Mouse (Mus musculus) neural tube, embryonic 10.5 days (tissue): ENCODE data around the gene Ppm1h.

Experiments used
- DNase-seq: peaks from one replicate; pipeline ENCODE4 v3.0.0-alpha.2; 2017; ENCODE audit warnings: low spot score; ENCODE audit errors: extremely low spot score

Ppm1h gene

GRCm38 (mm10) chr10:122768204-122768892 is 89.8 kb downstream of the Ppm1h start:
- DNase-seq, result no peak

- DNase-seq, result no peak
Measured at GRCm38 (mm10) chr10:122768893-122769341, 90.4 kb downstream of the Ppm1h start.

- no peak for DNase-seq
Measured at GRCm38 (mm10) chr10:122770337-122770736, 91.8 kb downstream of the Ppm1h start.

GRCm38 (mm10) chr10:122770987-122771386 is 92.4 kb downstream of the Ppm1h start:
- no peak for DNase-seq

GRCm38 (mm10) chr10:122774169-122774568 is 95.6 kb downstream of the Ppm1h start:
- DNase-seq, result no peak

- DNase-seq, result no peak
Measured at GRCm38 (mm10) chr10:122777436-122777835, 98.9 kb downstream of the Ppm1h start.

GRCm38 (mm10) chr10:122777939-122778655 is 99.5 kb downstream of the Ppm1h start:
- DNase-seq, result no peak

- DNase-seq, result no peak
Measured at GRCm38 (mm10) chr10:122779351-122779750, 100.8 kb downstream of the Ppm1h start.

- DNase-seq, result no peak
Measured at GRCm38 (mm10) chr10:122782755-122783154, 104.2 kb downstream of the Ppm1h start.

- DNase-seq, result no peak
Measured at GRCm38 (mm10) chr10:122789648-122790170, 111.1 kb downstream of the Ppm1h start.

GRCm38 (mm10) chr10:122792021-122792966 is 113.7 kb downstream of the Ppm1h start:
- DNase-seq, result peak; percentile 71

GRCm38 (mm10) chr10:122793193-122793592 is 114.6 kb downstream of the Ppm1h start:
- no peak for DNase-seq

- DNase-seq, result peak; percentile 91
Measured at GRCm38 (mm10) chr10:122794187-122794850, 115.8 kb downstream of the Ppm1h start.

GRCm38 (mm10) chr10:122797955-122798354 is 119.4 kb downstream of the Ppm1h start:
- no peak for DNase-seq

GRCm38 (mm10) chr10:122800003-122800731 is 121.6 kb downstream of the Ppm1h start:
- DNase-seq, result no peak

- no peak for DNase-seq
Measured at GRCm38 (mm10) chr10:122800732-122801110, 122.2 kb downstream of the Ppm1h start.

- no peak for DNase-seq
Measured at GRCm38 (mm10) chr10:122802218-122802617, 123.7 kb downstream of the Ppm1h start.

GRCm38 (mm10) chr10:122802901-122803300 is 124.3 kb downstream of the Ppm1h start:
- no peak for DNase-seq

- peak; percentile 83 for DNase-seq
Measured at GRCm38 (mm10) chr10:122803906-122804305, 125.3 kb downstream of the Ppm1h start.

- DNase-seq, result no peak
Measured at GRCm38 (mm10) chr10:122805866-122806265, 127.3 kb downstream of the Ppm1h start.
